Comparison of ENCODE assay signal across 7 mouse cellular contexts in genomic region chr13:29014827-29015604, GRCm38 (mm10).
A peak's percentile ranks its signal among the peaks of the same experiment; 100 is the strongest.
DNase-seq lines count a peak whose midpoint lies in the region; ATAC-seq and TF ChIP-seq lines count a peak whose summit lies in the region.

No protein-coding gene starts in this region.

- H3K4me2 ChIP-seq in forebrain, embryonic 12.5 days: peak overlapping the region; percentile 48
- H3K4me2 ChIP-seq in intestine, embryonic 15.5 days (replicated peaks): no peak overlapping the region

- TF ChIP-seq POLR2A in brain, embryonic 14.5 days (IDR thresholded peaks at IDR 0.05; ENCODE audit: borderline replicate concordance, extremely low read depth, insufficient read depth, insufficient read length, poor library complexity, severe bottlenecking): no peak

- H3K4me3 ChIP-seq in forebrain, embryonic 12.5 days (replicated peaks): peak overlapping the region; percentile 7
- H3K4me3 ChIP-seq in intestine, embryonic 15.5 days (replicated peaks): no peak overlapping the region

- no peaks in the 10 kb centered on the region for H3K36me3 ChIP-seq in forebrain, embryonic 12.5 days (replicated peaks)
- H3K36me3 ChIP-seq in intestine, embryonic 15.5 days: no peaks in the 10 kb centered on the region

- DNase-seq in Muller cell, postnatal 12 days (ENCODE audit: inconsistent ontology term): peak; percentile 69
- DNase-seq in brain, embryonic 14.5 days (ENCODE audit: low read depth): peak; percentile 91
- peak; percentile 54 for DNase-seq in mesoderm, embryonic 11.5 days (ENCODE audit: low read depth, low spot score)
- no peak for DNase-seq in gastrocnemius, postnatal 25 days
- no peak for DNase-seq in thymus, postnatal 25 days

- H3K9ac ChIP-seq in forebrain, embryonic 12.5 days: peak overlapping the region; percentile 33; the same call in 1 of the 2 replicates
- no peak overlapping the region for H3K9ac ChIP-seq in intestine, embryonic 15.5 days

- ATAC-seq in forebrain, embryonic 12.5 days (ENCODE audit: low FRiP score): peak; percentile 71
- ATAC-seq in intestine, embryonic 15.5 days: no peak

- H3K27me3 ChIP-seq in forebrain, embryonic 12.5 days: no peaks in the 10 kb centered on the region
- H3K27me3 ChIP-seq in intestine, embryonic 15.5 days (replicated peaks): no peaks in the 10 kb centered on the region

- 11% methylated on average over 13 of the region's 13 CpGs for WGBS in forebrain, embryonic 12.5 days
- 52% methylated on average over 13 of the region's 13 CpGs for WGBS in intestine, embryonic 15.5 days

- no peak for TF ChIP-seq CTCF in brain, embryonic 14.5 days (IDR thresholded peaks at IDR 0.05; ENCODE audit: borderline replicate concordance, extremely low read depth, insufficient read depth, insufficient read length)

- H3K27ac ChIP-seq in forebrain, embryonic 12.5 days: peak overlapping the region; percentile 77
- no peak overlapping the region for H3K27ac ChIP-seq in intestine, embryonic 15.5 days

- no peaks in the 10 kb centered on the region for H3K9me3 ChIP-seq in forebrain, embryonic 12.5 days
- H3K9me3 ChIP-seq in intestine, embryonic 15.5 days: no peaks in the 10 kb centered on the region

- H3K4me1 ChIP-seq in forebrain, embryonic 12.5 days: peaks cover 35% of the 10 kb centered on the region
- no peaks in the 10 kb centered on the region for H3K4me1 ChIP-seq in intestine, embryonic 15.5 days (replicated peaks)

Comparison
In these comparisons a context has a peak if more than half of its experiments do, and no peak if none do; other contexts are left out.
1. DNase-seq: peak in Muller cell, postnatal 12 days (single experiment), brain, embryonic 14.5 days (single experiment) and mesoderm, embryonic 11.5 days (single experiment); none in gastrocnemius, postnatal 25 days (single experiment) and thymus, postnatal 25 days (single experiment).